Mouse (Mus musculus) gastrocnemius, postnatal 36 days (tissue): ENCODE data around the gene Cxcl10. TPM values are rescaled to one million over a fixed set of nuclear protein-coding genes. Genes with fewer than 3 reads are reported as not detected.
A peak's percentile ranks its signal among the peaks of the same experiment; 100 is the strongest.

Experiments
- DNase-seq, 2 experiments: peaks; one replicate each; pipeline ENCODE4 v3.0.0; 2022
- intact Hi-C: fragments of 180-260 bp; cut with DNase I; formaldehyde crosslinking; loops from one replicate; pipeline ENCODE4 v1.15.1; 2025
- total RNA-seq, 2 experiments: library from RNA; stranded (reverse); gene quantifications; 2 replicates each; pipeline ENCODE4 v1.2.3; 2021

The Cxcl10 gene
- total RNA-seq, 2 experiments from 2014 or later, result 0.23 TPM; not detected in 1

GRCm38 (mm10) chr5:92327367-92327766 is 21.3 kb downstream of the Cxcl10 start:
- no peak for DNase-seq
- intact Hi-C loops, result no loop called here

GRCm38 (mm10) chr5:92323264-92323663 is 25.4 kb downstream of the Cxcl10 start:
- DNase-seq, result peak; percentile 49 to 70
- intact Hi-C loops, result no loop called here

- intact Hi-C loops, result no loop called here
- DNase-seq, result no peak
Observed at GRCm38 (mm10) chr5:92322612-92323011, 26.1 kb downstream of the Cxcl10 start.

GRCm38 (mm10) chr5:92321631-92322400 is 26.9 kb downstream of the Cxcl10 start:
- intact Hi-C loops, result no loop called here
- no peak for DNase-seq

GRCm38 (mm10) chr5:92318596-92318995 is 30.1 kb downstream of the Cxcl10 start:
- intact Hi-C loops, result no loop called here
- DNase-seq, result peak in 1 of 2 experiments; percentile 18

- intact Hi-C loops, result no loop called here
- no peak for DNase-seq
Observed at GRCm38 (mm10) chr5:92318119-92318518, 30.6 kb downstream of the Cxcl10 start.

GRCm38 (mm10) chr5:92313776-92314175 is 34.9 kb downstream of the Cxcl10 start:
- no peak for DNase-seq
- intact Hi-C loops, result loop anchor here (1.0 to 5.0 kb wide), 2 partner anchors 68 to 84 kb away; no protein-coding TSS in a partner anchor

- DNase-seq, result peak; percentile 67 to 78
- intact Hi-C loops, result loop anchor here (5.0 kb wide), 1 partner anchor 85 kb away; no protein-coding TSS in a partner anchor
Observed at GRCm38 (mm10) chr5:92312046-92312715, 36.5 kb downstream of the Cxcl10 start.

- intact Hi-C loops, result loop anchor here (5.0 kb wide), 1 partner anchor 87 kb away; no protein-coding TSS in a partner anchor
- peak; percentile 85 for DNase-seq
Observed at GRCm38 (mm10) chr5:92309681-92310511, 38.8 kb downstream of the Cxcl10 start, which contains the start of gene Sdad1. Gene Sdad1 (minus strand): TSS chr5:92310479.

- intact Hi-C loops, result no loop called here
- no peak for DNase-seq
Observed at GRCm38 (mm10) chr5:92304291-92304690, 44.4 kb downstream of the Cxcl10 start.

GRCm38 (mm10) chr5:92302149-92302840 is 46.4 kb downstream of the Cxcl10 start:
- intact Hi-C loops, result no loop called here
- DNase-seq, result no peak

Other genes with a start within 250 kb of the Cxcl10 start
- 10 to 100 TPM; 56.2 to 60.0 TPM for gene Uso1, start 211.0 kb downstream of the Cxcl10 start, total RNA-seq
- not detected for gene U90926, start 133.5 kb downstream of the Cxcl10 start, total RNA-seq
- not detected for gene Ppef2, start 92.6 kb downstream of the Cxcl10 start, total RNA-seq
- 1 to 10 TPM; 4.4 to 5.3 TPM for gene Naaa, start 70.7 kb downstream of the Cxcl10 start, total RNA-seq
- 10 to 100 TPM; 13.4 to 18.1 TPM for gene Sdad1, start 38.4 kb downstream of the Cxcl10 start, total RNA-seq
- under 1 TPM; 0.41 to 0.47 TPM for gene Cxcl9, start 20.8 kb downstream of the Cxcl10 start, total RNA-seq
- 100 to 1,000 TPM; 384 to 415 TPM for gene Art3, start 17.1 kb downstream of the Cxcl10 start, total RNA-seq
- gene Nup54, start 86.3 kb upstream of the Cxcl10 start, total RNA-seq, result 1 to 10 TPM; 8.1 to 8.2 TPM
- 10 to 100 TPM; 69.8 to 76.7 TPM for gene Scarb2, start 157.9 kb upstream of the Cxcl10 start, total RNA-seq
- not detected for gene Fam47e, start 206.2 kb upstream of the Cxcl10 start, total RNA-seq